Mouse (Mus musculus) small intestine, adult 10 weeks (tissue): ENCODE measurements around the gene Mrpl37. TPM values are rescaled to one million over a fixed set of nuclear protein-coding genes. Genes with fewer than 3 reads are reported as not detected.

Experiments
- polyA plus RNA-seq: library from polyadenylated mRNA; stranded (reverse); fragments of 350-450 nt; fragmentation: Illumina TruSeq; extraction: RNeasy Lipid Tissue Mini Kit (QIAGEN cat#74804); gene quantifications from one replicate; pipeline ENCODE4 v1.2.3, GENCODE M21; 2014; ENCODE audit warnings: low replicate concordance

Gene Mrpl37
- polyA plus RNA-seq: 19.3 TPM

GRCm38 (mm10) chr4:107066252-107067124 is at the start of gene Mrpl37, which contains the start of gene Cyb5rl:
Gene Mrpl37, minus strand, starts transcription at chr4:107066868.
Gene Cyb5rl, plus strand, starts transcription at chr4:107066988.

GRCm38 (mm10) chr4:107096841-107097373 is 30.2 kb upstream of the Mrpl37 start, which contains the start of gene Cdcp2:
Gene Cdcp2, plus strand, starts transcription at chr4:107096891.

Other genes starting within 250 kb of the Mrpl37 start
- 24.0 TPM for gene Ssbp3, start 156.2 kb downstream of the Mrpl37 start, polyA plus RNA-seq
- 0.78 TPM for gene Cyb5rl, start 120 bp upstream of the Mrpl37 start, polyA plus RNA-seq
- not detected for gene Cdcp2, start 30.0 kb upstream of the Mrpl37 start, polyA plus RNA-seq
- gene Tmem59, start 111.5 kb upstream of the Mrpl37 start, polyA plus RNA-seq: 727 TPM
- 29.7 TPM for gene Tceanc2, start 112.2 kb upstream of the Mrpl37 start, polyA plus RNA-seq
- gene Ldlrad1, start 142.3 kb upstream of the Mrpl37 start, polyA plus RNA-seq: not detected
- 13.4 TPM for gene Lrrc42, start 186.7 kb upstream of the Mrpl37 start, polyA plus RNA-seq
- 41.3 TPM for gene Hspb11, start 186.7 kb upstream of the Mrpl37 start, polyA plus RNA-seq
- gene Dio1, start 240.3 kb upstream of the Mrpl37 start, polyA plus RNA-seq: 163 TPM
- gene Yipf1, start 247.5 kb upstream of the Mrpl37 start, polyA plus RNA-seq: 48.8 TPM